Mouse (Mus musculus): Measurements from ENCODE around the gene Gm15217. TPM values are rescaled to one million over a fixed set of nuclear protein-coding genes. Genes with fewer than 3 reads are reported as not detected.

Gm15217 gene
- polyA plus RNA-seq, 1 experiment from 2014 or later = not detected

DNA sequence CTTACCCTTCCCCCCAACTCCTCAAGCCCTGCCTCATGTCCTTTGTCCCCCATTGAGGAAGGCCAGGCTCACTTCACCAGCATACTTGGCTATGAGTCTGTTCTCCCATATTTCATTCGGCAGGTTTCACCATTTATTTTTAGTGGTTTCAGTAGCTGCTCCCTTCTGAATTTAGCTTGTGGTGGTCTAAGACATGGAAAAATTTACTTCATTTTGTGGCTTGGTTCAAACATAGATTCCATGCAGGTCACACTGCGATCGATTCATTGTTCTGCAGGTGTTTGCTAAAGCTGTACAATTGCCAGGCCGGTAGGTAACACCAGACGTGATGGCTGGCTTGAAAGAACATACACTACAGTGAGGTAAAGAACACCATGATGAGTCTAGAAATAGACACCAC lies 51.0 kb downstream of the Gm15217 start:
- CTCF ChIA-PET = interaction anchor here (1.4 kb wide), 1 partner anchor 21 kb away, joined by 3 read pairs; no protein-coding TSS in a partner anchor
- H3K27me3 ChIP-seq = no peaks in the 10 kb centered on the region
- no peak for DNase-seq (ENCODE audit: low read depth, low spot score)
- ATAC-seq = no peak
- TF ChIP-seq CTCF (IDR thresholded peaks at IDR 0.05) = no peak
- POLR2A ChIA-PET = no interaction called here
- in situ Hi-C loops (cut with MboI; ENCODE audit: low pct_unique_long_range_greater_than_20kb) = no loop called here

Other genes with a start within 250 kb of the Gm15217 start
- 7.3 TPM for gene Bmp4, start 11.3 kb downstream of the Gm15217 start, polyA plus RNA-seq (2021)

Data from Patski (cell line).